In the genomic region with DNA sequence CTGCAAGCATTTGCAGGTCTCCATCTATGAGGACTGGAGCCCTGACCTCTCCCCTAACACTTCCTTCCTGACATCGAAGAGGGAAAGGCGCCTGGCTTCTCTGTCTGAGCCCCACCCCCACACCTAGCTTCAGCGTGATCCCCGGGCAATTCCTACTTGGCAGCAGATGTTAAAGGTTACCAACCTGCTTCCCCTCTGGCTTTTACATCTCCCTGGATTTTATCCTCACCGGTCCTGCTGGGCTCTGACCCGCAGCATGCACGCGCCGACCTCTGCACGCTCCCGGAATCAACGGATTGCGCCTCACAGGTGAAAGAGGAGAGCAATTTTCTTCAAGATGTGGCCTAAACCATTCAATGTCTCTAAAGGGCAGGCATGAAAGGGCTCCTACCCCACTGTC, we compare ENCODE assay signal across 20 mouse cellular contexts.
"Had no signal": no experiment of that assay in that cellular context is flagged by ENCODE, and none has a peak within 500 bp of the region (broad histone marks: within the 10 kb centered on the region; RNA-seq: fewer than 3 reads in every experiment).

No protein-coding gene starts in this region.

- H3K4me2 ChIP-seq: limb, embryonic 13.5 days; liver, embryonic 12.5 days; liver, embryonic 15.5 days; midbrain, embryonic 13.5 days; neural tube, embryonic 13.5 days had no signal

- ATAC-seq: liver, embryonic 12.5 days; lung, postnatal 0 days; midbrain, embryonic 13.5 days; midbrain, embryonic 16.5 days had no signal

- H3K27me3 ChIP-seq: liver, embryonic 15.5 days; megakaryocyte, embryonic 14.5 days; neural tube, embryonic 13.5 days had no signal

- H3K36me3 ChIP-seq: limb, embryonic 13.5 days; liver, embryonic 12.5 days; liver, embryonic 15.5 days; midbrain, embryonic 10.5 days; midbrain, embryonic 13.5 days; neural tube, embryonic 13.5 days had no signal

- H3K27ac ChIP-seq: kidney, postnatal 0 days; left cerebral cortex, adult 2 months; limb, embryonic 13.5 days; liver, embryonic 12.5 days; liver, embryonic 15.5 days; midbrain, embryonic 10.5 days; midbrain, embryonic 13.5 days; neural tube, embryonic 13.5 days had no signal

- H3K4me3 ChIP-seq: left cerebral cortex, adult 2 months; limb, embryonic 13.5 days; liver, embryonic 12.5 days; liver, embryonic 15.5 days; megakaryocyte, embryonic 14.5 days; midbrain, embryonic 10.5 days; midbrain, embryonic 13.5 days; myocyte; neural tube, embryonic 13.5 days had no signal

- H3K4me1 ChIP-seq: liver, embryonic 12.5 days; liver, embryonic 15.5 days had no signal

- H3K9ac ChIP-seq: limb, embryonic 13.5 days; liver, embryonic 12.5 days; liver, embryonic 15.5 days; midbrain, embryonic 13.5 days; neural tube, embryonic 13.5 days had no signal

- H3K9me3 ChIP-seq: limb, embryonic 13.5 days; liver, embryonic 12.5 days; liver, embryonic 15.5 days; midbrain, embryonic 10.5 days; midbrain, embryonic 13.5 days; neural tube, embryonic 13.5 days had no signal

- DNase-seq: kidney, adult 2 months; kidney, postnatal 25 days; layer of hippocampus, postnatal 36 days; liver; lung, adult 18-20 months; retina, postnatal 1 day; thymus, adult 2 months; thymus, postnatal 14 days had no signal
